Mouse (Mus musculus): Measurements from ENCODE around the gene Slc6a3.

GRCm38 (mm10) chr13:73591488-73591887 lies 54.9 kb downstream of the Slc6a3 start:
- TF ChIP-seq CTCF (IDR thresholded peaks at IDR 0.05; ENCODE audit: low read depth, low read length): no peak
- TF ChIP-seq EP300 (IDR thresholded peaks at IDR 0.05; ENCODE audit: insufficient read depth, low read depth, low read length): no peak

Measured in ES-Bruce4 (cell line).